Mouse (Mus musculus) heart, postnatal 4 days (tissue): ENCODE measurements around the gene Gm20850. TPM values are rescaled to one million over a fixed set of nuclear protein-coding genes. Genes with fewer than 3 reads are reported as not detected.
"Not testable (repeated sequence)": the region's sequence is repeated elsewhere in the genome, so short reads cannot be mapped to it uniquely, and the experiment has no call there.

Experiments
- DNase-seq: peaks from one replicate; pipeline ENCODE4 v3.0.0; 2021
- total RNA-seq, 2 experiments: library from RNA; stranded (reverse); gene quantifications; 2 replicates each; pipeline ENCODE4 v1.2.3; 2021

Gm20850 gene
- total RNA-seq: not detected

DNA sequence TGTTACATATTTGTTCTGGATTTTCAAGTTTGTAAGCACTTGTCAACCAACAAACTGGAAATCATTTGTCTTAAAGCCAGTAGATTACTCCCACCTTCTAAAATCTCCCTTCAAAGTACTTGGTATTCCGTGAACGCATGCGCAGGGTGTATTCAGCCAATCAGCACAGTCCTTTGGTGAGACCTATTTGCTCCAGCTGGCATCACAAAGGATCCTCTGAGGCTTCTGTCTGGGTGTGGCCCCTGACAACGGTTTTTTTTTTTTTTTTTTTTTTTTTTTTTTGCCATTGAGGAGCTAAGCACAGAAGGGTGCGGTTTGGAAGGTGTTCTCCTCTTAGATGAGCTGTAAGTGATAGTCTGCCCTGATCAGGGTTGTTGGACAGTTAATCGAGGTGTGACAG lies at the start of gene Gm20850:
TSS of gene Gm20850 (plus strand) at position 301 of the 400 bp plus-strand sequence.
- DNase-seq: not testable (repeated sequence)
